Mouse (Mus musculus) heart, embryonic 10.5 days (tissue): ENCODE data around the gene Pias3. TPM values are rescaled to one million over a fixed set of nuclear protein-coding genes. Genes with fewer than 3 reads are reported as not detected.
"Not testable (repeated sequence)": the region's sequence is repeated elsewhere in the genome, so short reads cannot be mapped to it uniquely, and the experiment has no call there.

Source experiments
- DNase-seq: peaks from one replicate; pipeline ENCODE4 v3.0.0-alpha.2; 2017; ENCODE audit warnings: low spot score
- H3K27ac ChIP-seq: fragments of 300-500 bp; sonication (generic); 2 replicates; pipeline ENCODE4 v1.5.1; 2016; ENCODE audit warnings: mild to moderate bottlenecking
- H3K27me3 ChIP-seq: fragments of 300-500 bp; sonication (generic); 2 replicates; pipeline ENCODE4 v1.6.1; 2016; ENCODE audit warnings: mild to moderate bottlenecking; ENCODE audit not compliant: poor library complexity, insufficient read depth, severe bottlenecking
- H3K36me3 ChIP-seq: fragments of 300-500 bp; sonication (generic); 2 replicates; pipeline ENCODE4 v1.6.1; 2016; ENCODE audit warnings: mild to moderate bottlenecking, moderate library complexity
- H3K4me1 ChIP-seq: fragments of 300-500 bp; sonication (generic); 2 replicates; pipeline ENCODE4 v1.6.1; 2016; ENCODE audit warnings: mild to moderate bottlenecking
- H3K4me3 ChIP-seq: fragments of 300-500 bp; sonication (generic); 2 replicates; pipeline ENCODE4 v1.5.1; 2016; ENCODE audit warnings: mild to moderate bottlenecking, moderate library complexity
- H3K9me3 ChIP-seq: fragments of 300-500 bp; sonication (generic); 2 replicates; pipeline ENCODE4 v1.6.1; 2016; ENCODE audit warnings: mild to moderate bottlenecking, moderate library complexity
- WGBS: fragments of 180-500 bp; shearing (Covaris S2); methylation state at CpG from one replicate; pipeline ENCODE4 v1.1.7; 2016; 5-methylcytosine and 5-hydroxymethylcytosine counted together
- polyA plus RNA-seq: library from polyadenylated mRNA; unstranded; fragments of >200 nt; fragmentation: Nextera tagmentation; extraction: Ambion mirVana; gene quantifications from 2 replicates; pipeline ENCODE4 v1.2.1, GENCODE M21; 2016

Pias3 gene
- polyA plus RNA-seq, 1 experiment from 2014 or later, result 43.4 TPM

GRCm38 (mm10) chr3:96674442-96674841 is 21.7 kb upstream of the Pias3 start:
- no peaks in the 10 kb centered on the region for H3K36me3 ChIP-seq
- WGBS, result 54% methylated on average over 8 of the region's 8 CpGs
- no peak overlapping the region for H3K4me3 ChIP-seq
- DNase-seq, result peak; percentile 61
- peaks cover 29% of the 10 kb centered on the region for H3K27me3 ChIP-seq
- H3K9me3 ChIP-seq, result no peaks in the 10 kb centered on the region
- H3K27ac ChIP-seq, result no peak overlapping the region
- H3K4me1 ChIP-seq, result peaks cover 19% of the 10 kb centered on the region

DNA sequence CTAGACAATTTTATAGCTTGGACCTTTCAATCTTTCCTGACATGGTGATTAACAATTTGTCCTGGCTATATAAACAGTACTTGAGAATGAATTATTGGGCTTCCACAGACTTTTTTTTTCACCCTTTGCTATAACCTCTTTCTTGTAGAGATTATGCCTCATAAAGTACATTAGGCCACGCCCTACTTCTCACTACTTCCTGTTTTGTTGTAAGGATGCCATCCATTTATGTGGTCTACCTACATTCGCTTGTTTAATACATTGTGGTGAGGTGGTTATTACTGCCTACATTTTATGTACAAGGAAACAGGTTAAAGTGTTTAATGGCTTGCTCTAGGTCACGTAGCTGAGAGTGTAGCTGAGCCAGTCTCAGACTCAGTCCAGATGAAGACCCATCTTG is 21.0 kb upstream of the Pias3 start:
- no peaks in the 10 kb centered on the region for H3K36me3 ChIP-seq
- 88% methylated on average over 3 of the region's 3 CpGs for WGBS
- H3K9me3 ChIP-seq, result no peaks in the 10 kb centered on the region
- DNase-seq, result no peak
- H3K4me1 ChIP-seq, result peaks cover 14% of the 10 kb centered on the region
- peaks cover 36% of the 10 kb centered on the region for H3K27me3 ChIP-seq
- no peak overlapping the region for H3K27ac ChIP-seq
- H3K4me3 ChIP-seq, result no peak overlapping the region

DNA sequence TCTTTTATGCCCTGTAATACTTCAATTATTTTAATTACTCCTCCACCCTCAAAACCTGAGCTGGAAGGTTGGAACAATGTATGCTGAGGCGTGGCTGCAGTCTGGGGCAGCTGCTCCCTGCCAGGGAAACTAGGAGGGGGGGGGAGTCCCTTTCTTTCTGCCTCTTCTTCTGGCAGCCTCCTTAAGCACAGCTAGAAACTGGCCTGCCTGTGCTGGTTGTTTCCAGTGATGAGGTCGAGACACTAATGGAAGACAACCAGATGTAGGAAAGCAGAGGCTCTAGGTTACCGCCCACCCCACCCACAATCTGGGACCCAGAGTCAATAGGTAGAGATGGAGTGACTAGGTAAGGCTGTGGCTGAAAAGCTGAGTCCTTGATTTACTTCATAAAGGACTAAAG is 20.5 kb upstream of the Pias3 start:
- Histone ChIP-seq H3K4me1 (peaks cover 9% of the 10 kb centered on the region), H3K27ac (no peak overlapping the region), H3K36me3 (no peaks in the 10 kb centered on the region), H3K9me3 (no peaks in the 10 kb centered on the region), H3K4me3 (no peak overlapping the region), H3K27me3 (peaks cover 41% of the 10 kb centered on the region)
- 50% methylated on average over 3 of the region's 3 CpGs for WGBS
- DNase-seq, result no peak

DNA sequence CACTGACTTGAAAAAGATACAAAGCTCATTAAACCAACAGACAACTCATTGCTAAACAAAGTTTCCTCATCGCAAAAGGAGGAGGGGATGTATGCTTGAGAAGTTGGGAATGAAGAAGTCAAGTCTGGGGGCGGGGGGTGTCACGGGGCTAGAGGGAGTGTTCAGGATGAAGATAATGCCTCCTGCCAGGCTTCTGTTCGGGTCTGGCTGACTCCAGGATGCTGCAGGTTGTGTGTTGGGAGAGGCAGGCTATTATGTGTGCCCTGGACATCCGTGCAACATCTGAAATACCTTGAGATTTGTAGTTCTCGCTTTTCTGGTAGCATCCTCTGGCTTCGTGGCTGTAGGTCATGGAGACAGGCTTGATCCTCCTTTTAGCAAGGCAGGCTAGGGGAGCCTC is 17.7 kb upstream of the Pias3 start:
- Histone ChIP-seq H3K27ac (no peak overlapping the region), H3K4me1 (peaks cover 9% of the 10 kb centered on the region), H3K36me3 (no peaks in the 10 kb centered on the region), H3K27me3 (peaks cover 50% of the 10 kb centered on the region), H3K9me3 (no peaks in the 10 kb centered on the region), H3K4me3 (no peak overlapping the region)
- WGBS, result 64% methylated on average over 7 of the region's 7 CpGs
- no peak for DNase-seq

GRCm38 (mm10) chr3:96679159-96679674 is 17.0 kb upstream of the Pias3 start:
- WGBS, result 11% methylated on average over 5 of the region's 5 CpGs
- H3K36me3 ChIP-seq, result no peaks in the 10 kb centered on the region
- peaks cover 12% of the 10 kb centered on the region for H3K4me1 ChIP-seq
- H3K9me3 ChIP-seq, result no peaks in the 10 kb centered on the region
- DNase-seq, result peak; percentile 71
- no peak overlapping the region for H3K27ac ChIP-seq
- H3K4me3 ChIP-seq, result no peak overlapping the region
- H3K27me3 ChIP-seq, result peaks cover 58% of the 10 kb centered on the region

GRCm38 (mm10) chr3:96680269-96680956 is 15.8 kb upstream of the Pias3 start:
- H3K27me3 ChIP-seq, result peaks cover 68% of the 10 kb centered on the region
- no peaks in the 10 kb centered on the region for H3K36me3 ChIP-seq
- H3K4me1 ChIP-seq, result peaks cover 20% of the 10 kb centered on the region
- 18% methylated on average over 12 of the region's 12 CpGs for WGBS
- H3K27ac ChIP-seq, result no peak overlapping the region
- DNase-seq, result no peak
- no peaks in the 10 kb centered on the region for H3K9me3 ChIP-seq
- H3K4me3 ChIP-seq, result no peak overlapping the region

DNA sequence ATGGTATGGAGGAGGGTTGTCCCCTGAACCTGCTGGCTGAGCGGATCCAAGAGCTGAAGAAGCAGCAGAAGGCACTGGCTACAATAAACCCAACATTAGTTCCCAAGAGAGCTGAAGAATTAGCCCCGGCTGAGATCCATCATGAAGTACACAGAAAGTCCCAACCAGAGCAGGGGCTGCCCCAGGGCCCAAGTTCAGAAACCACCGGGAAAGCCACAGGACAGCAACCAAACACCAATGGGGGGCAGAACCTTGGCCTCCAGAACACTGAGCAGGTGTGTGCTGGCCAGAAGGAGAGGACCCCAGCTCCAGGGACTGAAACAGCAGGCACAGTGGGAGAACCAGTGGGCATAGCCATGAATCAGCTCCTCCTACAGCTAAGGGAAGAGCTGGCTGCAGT is 12.7 kb upstream of the Pias3 start:
- H3K9me3 ChIP-seq, result no peaks in the 10 kb centered on the region
- WGBS, result 85% methylated on average over 3 of the region's 3 CpGs
- peaks cover 20% of the 10 kb centered on the region for H3K4me1 ChIP-seq
- DNase-seq, result no peak
- peaks cover 68% of the 10 kb centered on the region for H3K27me3 ChIP-seq
- H3K27ac ChIP-seq, result no peak overlapping the region
- no peak overlapping the region for H3K4me3 ChIP-seq
- no peaks in the 10 kb centered on the region for H3K36me3 ChIP-seq

DNA sequence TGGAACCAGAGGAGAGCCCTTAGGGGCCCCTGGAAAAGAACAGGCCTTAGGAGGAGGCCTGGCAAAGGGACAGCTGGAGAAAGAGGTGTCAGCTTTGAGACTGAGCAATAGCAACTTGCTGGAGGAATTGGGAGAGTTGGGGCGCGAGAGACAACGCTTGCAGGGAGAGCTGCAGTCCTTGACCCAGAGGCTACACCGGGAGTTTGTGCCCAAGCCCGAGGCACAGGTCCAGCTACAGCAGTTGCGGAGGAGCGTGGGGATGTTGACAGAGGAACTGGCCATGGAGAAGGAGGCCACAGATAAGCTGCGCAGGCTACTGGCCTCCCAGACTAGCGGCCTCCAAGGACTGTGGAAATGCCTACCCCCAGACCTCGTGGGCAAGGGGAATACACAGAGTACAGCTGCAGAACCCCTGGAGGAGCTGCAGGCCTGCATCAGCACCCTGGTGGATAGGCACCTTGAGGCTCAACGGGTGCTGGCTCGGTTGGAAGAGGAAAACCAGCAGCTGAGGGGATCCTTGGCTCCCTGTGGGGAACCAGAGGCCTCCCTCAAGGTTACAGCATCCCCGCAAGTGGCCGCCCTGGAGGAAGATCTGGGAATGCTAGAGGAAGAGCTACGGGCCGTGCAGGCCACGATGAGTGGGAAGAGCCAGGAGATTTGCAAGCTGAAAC is 11.9 kb upstream of the Pias3 start:
- Histone ChIP-seq H3K4me3 (peak overlapping the region; percentile 55), H3K9me3 (no peaks in the 10 kb centered on the region), H3K27ac (no peak overlapping the region), H3K4me1 (peaks cover 16% of the 10 kb centered on the region), H3K27me3 (peaks cover 64% of the 10 kb centered on the region), H3K36me3 (no peaks in the 10 kb centered on the region)
- WGBS, result 41% methylated on average over 17 of the region's 17 CpGs
- no peak for DNase-seq

- Histone ChIP-seq H3K27me3 (peaks cover 64% of the 10 kb centered on the region), H3K4me1 (peaks cover 14% of the 10 kb centered on the region), H3K36me3 (no peaks in the 10 kb centered on the region), H3K27ac (no peak overlapping the region), H3K4me3 (peak overlapping the region; percentile 55), H3K9me3 (no peaks in the 10 kb centered on the region)
- no peak for DNase-seq
- 12% methylated on average over 28 of the region's 28 CpGs for WGBS
Measured at GRCm38 (mm10) chr3:96684822-96685156, 11.4 kb upstream of the Pias3 start.

DNA sequence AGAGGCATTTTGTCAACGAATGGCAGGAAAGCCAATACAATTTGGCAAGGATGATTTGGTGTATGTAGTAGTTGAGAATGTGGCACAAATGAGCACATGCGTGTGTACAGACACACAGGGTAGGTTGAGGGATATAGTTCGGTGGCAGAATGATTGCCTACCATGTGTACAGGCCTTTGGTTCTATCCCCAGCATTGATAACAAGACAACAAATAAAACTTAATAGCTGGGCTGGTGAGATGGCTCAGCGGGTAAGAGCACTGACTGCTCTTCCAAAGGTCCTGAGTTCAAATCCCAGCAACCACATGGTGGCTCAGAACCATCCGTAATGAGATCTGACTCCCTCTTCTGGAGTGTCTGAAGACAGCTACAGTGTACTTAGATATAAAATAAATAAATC is 10.1 kb upstream of the Pias3 start:
- DNase-seq, H3K4me3 ChIP-seq, H3K36me3 ChIP-seq, H3K9me3 ChIP-seq, H3K27ac ChIP-seq: not testable (repeated sequence)
- WGBS, result 90% methylated on average over 5 of the region's 5 CpGs
- Histone ChIP-seq H3K4me1 (peaks cover 14% of the 10 kb centered on the region), H3K27me3 (peaks cover 55% of the 10 kb centered on the region)

GRCm38 (mm10) chr3:96688854-96689253 is 7.3 kb upstream of the Pias3 start:
- 78% methylated on average over 11 of the region's 11 CpGs for WGBS
- Histone ChIP-seq H3K4me3 (no peak overlapping the region), H3K9me3 (no peaks in the 10 kb centered on the region), H3K27ac (no peak overlapping the region), H3K27me3 (peaks cover 32% of the 10 kb centered on the region), H3K4me1 (peaks cover 23% of the 10 kb centered on the region), H3K36me3 (no peaks in the 10 kb centered on the region)
- DNase-seq, result no peak

DNA sequence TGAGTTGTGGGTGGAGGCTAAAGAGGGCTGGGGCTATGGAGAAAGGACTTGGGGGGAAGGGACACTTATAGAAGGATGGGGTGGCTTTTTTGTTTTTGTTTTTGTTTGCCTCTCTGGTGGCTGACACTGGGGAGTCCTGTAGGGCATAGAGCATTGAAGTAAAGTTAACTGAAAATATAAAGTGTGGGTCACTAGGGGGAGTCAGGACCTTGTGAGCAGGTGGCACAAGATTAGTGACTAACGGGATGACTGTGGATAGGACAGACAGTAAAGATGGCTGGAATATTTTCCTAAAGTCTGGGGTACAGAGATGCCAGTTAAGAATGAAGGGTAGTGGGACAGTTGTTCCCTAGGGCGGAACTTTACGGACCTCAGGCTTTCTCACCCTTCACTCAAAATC is 5.9 kb upstream of the Pias3 start:
- peaks cover 19% of the 10 kb centered on the region for H3K27me3 ChIP-seq
- no peak for DNase-seq
- 53% methylated on average over 3 of the region's 3 CpGs for WGBS
- no peak overlapping the region for H3K4me3 ChIP-seq
- no peak overlapping the region for H3K27ac ChIP-seq
- peaks cover 14% of the 10 kb centered on the region; the same call in 1 of the 2 replicates for H3K4me1 ChIP-seq
- H3K9me3 ChIP-seq, result no peaks in the 10 kb centered on the region
- H3K36me3 ChIP-seq, result no peaks in the 10 kb centered on the region

DNA sequence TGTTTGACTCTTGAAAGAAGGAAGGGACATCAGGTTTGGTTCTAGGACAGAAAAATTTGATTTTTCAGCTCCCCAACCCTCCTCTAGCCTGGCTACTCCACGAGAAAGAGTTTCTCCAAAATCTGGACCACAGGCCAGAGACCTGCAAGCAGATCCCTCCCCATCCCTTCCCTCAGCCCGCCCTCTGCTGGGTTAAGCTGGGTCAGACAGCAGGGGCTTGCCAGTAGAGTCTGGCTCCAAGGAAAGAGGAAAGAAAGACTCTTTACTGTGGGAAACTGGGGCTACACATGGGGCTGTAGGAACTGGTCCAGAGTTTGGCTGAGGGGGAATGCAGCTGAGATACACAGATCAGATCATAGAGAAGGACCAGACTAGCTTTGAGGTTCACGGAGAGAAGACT is 3.7 kb upstream of the Pias3 start:
- no peak for DNase-seq
- WGBS, result 11% methylated on average over 3 of the region's 3 CpGs
- peak overlapping the region; percentile 8; the same call in 1 of the 2 replicates for H3K4me3 ChIP-seq
- H3K36me3 ChIP-seq, result no peaks in the 10 kb centered on the region
- no peak overlapping the region for H3K27ac ChIP-seq
- no peaks in the 10 kb centered on the region for H3K9me3 ChIP-seq
- H3K27me3 ChIP-seq, result peaks cover 11% of the 10 kb centered on the region
- peaks cover 26% of the 10 kb centered on the region for H3K4me1 ChIP-seq
